Mouse (Mus musculus) cerebellum, postnatal 36 days (tissue): ENCODE results near the gene AA792892.
"Not testable (repeated sequence)": the region's sequence is repeated elsewhere in the genome, so short reads cannot be mapped to it uniquely, and the experiment has no call there.

ENCODE experiments used
- DNase-seq, 2 experiments: peaks; one replicate each; pipeline ENCODE4 v3.0.0; 2021 to 2022; ENCODE audit warnings: mixed read lengths in 2 of 2

The AA792892 gene

GRCm38 (mm10) chr5:94339449-94339848, at the start of gene AA792892:
Gene AA792892, plus strand, starts transcription at chr5:94339749.
- DNase-seq = not testable (repeated sequence)

- DNase-seq = not testable (repeated sequence)
Observed at GRCm38 (mm10) chr5:94306696-94307095, 32.9 kb upstream of the AA792892 start, which contains the start of gene A430089I19Rik. Gene A430089I19Rik, minus strand, starts transcription at chr5:94306796.

- not testable (repeated sequence) for DNase-seq
Observed at GRCm38 (mm10) chr5:94314135-94314534, 25.4 kb upstream of the AA792892 start, which contains the start of gene Gm6502. Gene Gm6502, plus strand, starts transcription at chr5:94314435.
